Mouse (Mus musculus) midbrain, embryonic 12.5 days (tissue): ENCODE data around the gene Sparc. TPM values are rescaled to one million over a fixed set of nuclear protein-coding genes. Genes with fewer than 3 reads are reported as not detected.

Experiments
- polyA plus RNA-seq: library from polyadenylated mRNA; unstranded; fragments of >200 nt; fragmentation: Nextera tagmentation; extraction: Ambion mirVana; gene quantifications from 2 replicates; pipeline ENCODE4 v1.2.1, GENCODE M21; 2016

Gene Sparc
- polyA plus RNA-seq, 1 experiment from 2014 or later = 579 TPM

Other genes with a start within 250 kb of the Sparc start
- gene Slc36a2, start 238.1 kb downstream of the Sparc start, polyA plus RNA-seq = not detected in 2 replicates
- gene Slc36a1, start 218.8 kb downstream of the Sparc start, polyA plus RNA-seq = 1.5 and 1.9 TPM in 2 replicates
- 0.03 and 0.05 TPM in 2 replicates for gene Fat2, start 86.6 kb downstream of the Sparc start, polyA plus RNA-seq
- gene Atox1, start 38.1 kb upstream of the Sparc start, polyA plus RNA-seq = 232 and 237 TPM in 2 replicates
- gene G3bp1, start 46.5 kb upstream of the Sparc start, polyA plus RNA-seq = 209 and 215 TPM in 2 replicates
- gene Glra1, start 185.0 kb upstream of the Sparc start, polyA plus RNA-seq = not detected in 2 replicates